Mouse (Mus musculus) lung, embryonic 14.5 days (tissue): Measurements from ENCODE around the gene Rab33a. TPM values are rescaled to one million over a fixed set of nuclear protein-coding genes. Genes with fewer than 3 reads are reported as not detected.

Experiments
- ATAC-seq: fragments of 200-750 bp; cut with Nextera tagmentation; 2 replicates; pipeline ENCODE4 v1.8.0; 2017; ENCODE audit warnings: mild to moderate bottlenecking, moderate TSS enrichment, moderate library complexity; ENCODE audit not compliant: insufficient read depth
- DNase-seq: peaks from one replicate; pipeline ENCODE4 v3.0.0-alpha.2; 2015
- H3K27ac ChIP-seq: fragments of 300-500 bp; sonication (generic); 2 replicates; pipeline ENCODE4 v1.5.1; 2014; ENCODE audit warnings: low read depth, mild to moderate bottlenecking, moderate library complexity
- H3K27me3 ChIP-seq: fragments of 300-500 bp; sonication (generic); 2 replicates; pipeline ENCODE4 v1.6.1; 2014; ENCODE audit warnings: low read length, control low read depth; ENCODE audit not compliant: insufficient read depth
- H3K36me3 ChIP-seq: fragments of 300-500 bp; sonication (generic); 2 replicates; pipeline ENCODE4 v1.6.1; 2014; ENCODE audit warnings: control low read depth; ENCODE audit not compliant: insufficient read depth
- H3K4me1 ChIP-seq: fragments of 300-500 bp; sonication (generic); 2 replicates; pipeline ENCODE4 v1.6.1; 2014; ENCODE audit warnings: antibody characterized with exemption, control low read depth; ENCODE audit not compliant: insufficient read depth
- H3K4me2 ChIP-seq: fragments of 300-500 bp; sonication (generic); 2 replicates; pipeline ENCODE4 v1.6.1; 2014; ENCODE audit warnings: mild to moderate bottlenecking
- H3K4me3 ChIP-seq: fragments of 300-500 bp; sonication (generic); 2 replicates; pipeline ENCODE4 v1.5.1; 2014; ENCODE audit warnings: low read depth, low read length
- H3K9ac ChIP-seq: fragments of 300-500 bp; sonication (generic); 2 replicates; pipeline ENCODE4 v1.6.1; 2014
- H3K9me3 ChIP-seq: fragments of 300-500 bp; sonication (generic); 2 replicates; pipeline ENCODE4 v1.6.1; 2016; ENCODE audit warnings: low read depth, low read length, control low read depth
- CTCF ChIP-seq: IDR thresholded peaks from 2 replicates; pipeline ENCODE4 v1.5.1; 2016; ENCODE audit warnings: antibody characterized with exemption, low read depth
- WGBS: fragments of 180-500 bp; shearing (Covaris S2); extraction: QIAGEN DNeasy Blood & Tissue Kit; methylation state at CpG from one replicate; pipeline ENCODE4 v1.1.7; 2014; 5-methylcytosine and 5-hydroxymethylcytosine counted together
- polyA plus RNA-seq: library from polyadenylated mRNA; unstranded; fragments of >200 nt; fragmentation: Nextera tagmentation; extraction: Ambion mirVana; gene quantifications from 2 replicates; pipeline ENCODE4 v1.2.1, GENCODE M21; 2014

The Rab33a gene
- polyA plus RNA-seq, 1 experiment from 2014 or later, result 1.7 TPM

DNA sequence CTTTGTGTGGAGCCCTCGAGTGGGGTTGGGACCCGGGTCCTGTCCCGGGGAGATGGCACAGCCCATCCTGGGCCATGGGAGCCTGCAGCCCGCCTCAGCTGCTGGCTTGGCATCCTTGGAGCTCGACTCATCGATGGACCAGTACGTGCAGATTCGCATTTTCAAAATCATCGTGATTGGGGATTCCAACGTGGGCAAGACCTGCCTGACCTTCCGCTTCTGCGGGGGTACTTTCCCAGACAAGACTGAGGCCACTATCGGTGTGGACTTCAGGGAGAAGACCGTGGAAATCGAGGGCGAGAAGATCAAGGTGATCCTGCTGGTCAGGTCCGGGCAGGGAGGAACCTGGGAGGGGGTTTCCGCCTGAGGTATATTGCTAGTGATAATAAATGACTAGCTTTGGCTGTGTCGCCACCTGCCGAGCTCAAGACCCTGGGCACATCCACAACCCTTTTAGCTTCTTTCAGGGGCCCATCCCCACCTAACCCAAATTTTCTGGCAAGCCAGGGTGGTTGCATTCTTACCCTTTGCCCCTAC is 532 bp downstream of the Rab33a start:
- H3K9me3 ChIP-seq, result no peaks in the 10 kb centered on the region
- peak overlapping the region; percentile 50 for H3K9ac ChIP-seq
- peak overlapping the region; percentile 43 for H3K4me3 ChIP-seq
- no peak for TF ChIP-seq CTCF
- WGBS, result 14% methylated on average over 20 of the region's 20 CpGs
- H3K27ac ChIP-seq, result no peak overlapping the region
- ATAC-seq, result peak; percentile 40; the same call in 1 of the 2 replicates
- H3K4me2 ChIP-seq, result peak overlapping the region; percentile 75
- no peak for DNase-seq
- H3K27me3 ChIP-seq, result no peaks in the 10 kb centered on the region
- no peaks in the 10 kb centered on the region for H3K36me3 ChIP-seq
- no peaks in the 10 kb centered on the region for H3K4me1 ChIP-seq

DNA sequence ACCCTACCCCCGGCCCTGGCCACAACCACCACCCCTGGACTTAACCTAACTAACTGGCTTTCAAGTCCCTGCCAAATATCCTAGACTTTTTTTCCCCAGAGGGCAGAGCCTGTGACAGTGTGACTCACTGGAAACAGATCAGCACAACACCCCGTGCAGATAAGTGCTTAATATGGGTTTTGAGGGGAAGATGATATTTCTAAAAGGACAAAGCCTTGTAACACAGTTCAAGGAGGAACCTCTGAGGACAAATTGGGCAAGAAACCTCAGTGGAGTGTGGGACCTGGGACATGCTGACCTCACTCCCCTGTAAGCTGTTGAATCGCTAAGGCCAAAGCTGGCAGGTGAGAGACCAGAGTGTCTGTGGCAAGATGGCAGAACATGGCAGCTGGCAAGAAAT is 2.6 kb downstream of the Rab33a start:
- Histone ChIP-seq H3K9ac (no peak overlapping the region), H3K9me3 (no peaks in the 10 kb centered on the region), H3K27ac (no peak overlapping the region), H3K4me2 (no peak overlapping the region), H3K27me3 (no peaks in the 10 kb centered on the region), H3K4me3 (no peak overlapping the region), H3K36me3 (no peaks in the 10 kb centered on the region), H3K4me1 (no peaks in the 10 kb centered on the region)
- no peak for DNase-seq
- TF ChIP-seq CTCF, result no peak
- 62% methylated on average over 3 of the region's 3 CpGs for WGBS
- no peak for ATAC-seq

DNA sequence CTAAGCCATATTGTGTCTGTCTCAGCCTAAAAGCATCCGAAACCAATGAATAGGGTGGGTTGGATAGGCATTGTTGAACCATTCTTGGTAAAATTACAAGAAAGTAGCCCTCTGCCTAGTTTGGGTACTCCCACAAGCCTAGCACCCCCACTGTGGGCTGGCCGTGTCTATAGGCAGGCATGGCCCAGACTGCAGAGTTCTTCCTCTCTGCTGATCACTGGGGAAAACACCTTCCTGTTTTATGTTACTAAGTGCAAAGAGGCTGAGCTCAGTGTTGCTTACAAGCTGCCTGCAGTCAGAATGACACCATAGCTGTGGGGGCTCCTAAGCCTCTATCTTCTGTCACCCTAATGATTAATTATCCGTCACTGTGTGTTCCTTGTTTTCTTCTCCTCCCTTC is 4.4 kb downstream of the Rab33a start:
- ATAC-seq (no peak), DNase-seq (no peak)
- Histone ChIP-seq H3K4me2 (no peak overlapping the region), H3K4me3 (no peak overlapping the region), H3K9ac (no peak overlapping the region), H3K9me3 (no peaks in the 10 kb centered on the region), H3K27ac (no peak overlapping the region), H3K36me3 (no peaks in the 10 kb centered on the region), H3K4me1 (no peaks in the 10 kb centered on the region), H3K27me3 (no peaks in the 10 kb centered on the region)
- TF ChIP-seq CTCF, result no peak
- WGBS, result 51% methylated on average over 3 of the region's 3 CpGs

DNA sequence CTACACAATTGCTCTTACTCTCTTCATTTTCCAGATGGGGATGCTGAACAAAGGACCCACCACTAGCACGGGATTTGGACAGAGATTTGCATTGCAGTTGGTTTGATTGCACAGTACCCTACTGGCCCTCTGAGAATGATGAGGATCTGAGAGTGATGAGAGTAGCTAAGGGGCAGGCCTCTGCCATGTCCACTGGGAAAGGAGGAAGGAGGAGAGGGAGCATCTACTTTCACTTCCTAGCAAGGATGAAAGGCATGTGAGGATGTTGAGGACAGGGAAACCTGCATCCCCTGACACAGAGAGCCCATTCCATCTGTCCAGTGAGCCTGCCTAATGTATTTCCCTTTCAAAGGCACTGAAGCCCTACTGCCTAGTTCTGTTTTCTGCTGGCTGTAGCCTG is 6.2 kb downstream of the Rab33a start:
- TF ChIP-seq CTCF, result no peak
- H3K27me3 ChIP-seq, result no peaks in the 10 kb centered on the region
- no peak overlapping the region for H3K4me2 ChIP-seq
- H3K4me3 ChIP-seq, result no peak overlapping the region
- H3K36me3 ChIP-seq, result no peaks in the 10 kb centered on the region
- ATAC-seq (no peak), DNase-seq (no peak)
- no peak overlapping the region for H3K9ac ChIP-seq
- 52% methylated on average over 1 of the region's 1 CpGs for WGBS
- H3K4me1 ChIP-seq, result no peaks in the 10 kb centered on the region
- H3K27ac ChIP-seq, result no peak overlapping the region
- H3K9me3 ChIP-seq, result no peaks in the 10 kb centered on the region

DNA sequence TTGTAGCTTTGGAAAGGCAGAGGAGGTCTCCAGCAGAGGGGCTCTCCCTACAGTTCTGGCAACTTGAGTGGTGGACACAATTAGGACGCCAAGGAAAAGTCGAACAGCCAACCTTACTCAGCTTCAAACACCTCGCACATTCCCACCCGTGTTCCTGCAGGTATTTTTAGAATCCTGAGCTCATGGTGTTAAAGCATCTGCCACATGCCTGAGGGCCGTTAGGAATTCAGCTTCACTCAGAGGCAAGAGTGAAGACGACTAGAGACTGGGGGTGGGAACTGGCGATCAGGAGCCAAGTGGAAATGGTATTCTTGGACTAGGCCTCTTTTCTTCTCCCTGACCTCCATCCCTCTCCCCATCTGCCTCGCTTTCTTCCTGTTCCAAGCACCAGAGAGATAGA is 6.8 kb downstream of the Rab33a start:
- no peaks in the 10 kb centered on the region for H3K4me1 ChIP-seq
- DNase-seq, result peak; percentile 3
- H3K4me2 ChIP-seq, result no peak overlapping the region
- 49% methylated on average over 8 of the region's 8 CpGs for WGBS
- H3K27ac ChIP-seq, result no peak overlapping the region
- TF ChIP-seq CTCF, result no peak
- no peaks in the 10 kb centered on the region for H3K9me3 ChIP-seq
- H3K27me3 ChIP-seq, result no peaks in the 10 kb centered on the region
- H3K36me3 ChIP-seq, result no peaks in the 10 kb centered on the region
- H3K9ac ChIP-seq, result no peak overlapping the region
- H3K4me3 ChIP-seq, result no peak overlapping the region
- ATAC-seq, result no peak

DNA sequence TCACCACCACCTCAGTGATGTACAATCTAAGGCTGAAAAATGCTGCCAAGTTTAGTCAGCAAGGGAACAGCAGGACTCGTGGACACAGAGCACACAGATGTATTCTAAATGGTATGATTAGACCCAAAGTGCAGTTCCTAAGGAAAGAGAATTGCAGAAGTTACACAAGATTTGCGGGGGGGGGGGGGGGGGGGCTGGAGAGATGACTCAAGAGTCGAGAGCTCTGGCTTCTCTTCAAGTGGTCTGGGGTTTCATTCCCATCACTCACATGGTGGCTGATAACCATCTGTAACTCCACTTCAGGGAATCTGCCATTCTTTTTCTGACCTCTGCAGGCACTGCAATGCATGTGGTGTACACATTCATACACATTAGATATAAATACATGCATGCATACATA is 7.3 kb downstream of the Rab33a start:
- Histone ChIP-seq H3K9ac (no peak overlapping the region), H3K27me3 (no peaks in the 10 kb centered on the region), H3K4me1 (no peaks in the 10 kb centered on the region), H3K9me3 (no peaks in the 10 kb centered on the region), H3K36me3 (no peaks in the 10 kb centered on the region), H3K4me2 (no peak overlapping the region), H3K27ac (no peak overlapping the region), H3K4me3 (no peak overlapping the region)
- ATAC-seq, result no peak
- 29% methylated on average over 2 of the region's 3 CpGs for WGBS
- no peak for DNase-seq
- no peak for TF ChIP-seq CTCF

- TF ChIP-seq CTCF, result peak; percentile 87
Measured at GRCm38 (mm10) chrX:48532175-48532574, 13.1 kb downstream of the Rab33a start.

More at GRCm38 (mm10) chrX:48532175-48532574, 13.1 kb downstream of the Rab33a start:
- Histone ChIP-seq H3K36me3 (no peaks in the 10 kb centered on the region), H3K27ac (no peak overlapping the region), H3K9ac (no peak overlapping the region), H3K9me3 (no peaks in the 10 kb centered on the region), H3K4me2 (no peak overlapping the region), H3K4me3 (no peak overlapping the region), H3K27me3 (no peaks in the 10 kb centered on the region), H3K4me1 (no peaks in the 10 kb centered on the region)
- ATAC-seq (peak; percentile 70), DNase-seq (peak; percentile 89)
- WGBS, result 32% methylated on average over 3 of the region's 3 CpGs

Other genes with a start within 250 kb of the Rab33a start
- gene Bcorl1, start 177.9 kb upstream of the Rab33a start, polyA plus RNA-seq, result 6.2 and 7.3 TPM in 2 replicates
- gene Elf4, start 56.2 kb upstream of the Rab33a start, polyA plus RNA-seq, result 9.6 and 10.5 TPM in 2 replicates
- 58.2 and 68.0 TPM in 2 replicates for gene Aifm1, start 5.7 kb upstream of the Rab33a start, polyA plus RNA-seq
- gene Zfp280c, start 75.2 kb downstream of the Rab33a start, polyA plus RNA-seq, result 16.3 and 16.4 TPM in 2 replicates
- gene Slc25a14, start 104.1 kb downstream of the Rab33a start, polyA plus RNA-seq, result 11.3 and 14.1 TPM in 2 replicates
- not detected in 2 replicates for gene Gpr119, start 155.2 kb downstream of the Rab33a start, polyA plus RNA-seq
- gene Rbmx2, start 175.7 kb downstream of the Rab33a start, polyA plus RNA-seq, result 21.9 and 27.6 TPM in 2 replicates